Mouse (Mus musculus): ENCODE measurements around the gene Ptprk. TPM values are rescaled to one million over a fixed set of nuclear protein-coding genes. Genes with fewer than 3 reads are reported as not detected.
A peak's percentile ranks its signal among the peaks of the same experiment; 100 is the strongest.

Ptprk gene
- polyA plus RNA-seq, 1 experiment from 2014 or later: 32.6 TPM

DNA sequence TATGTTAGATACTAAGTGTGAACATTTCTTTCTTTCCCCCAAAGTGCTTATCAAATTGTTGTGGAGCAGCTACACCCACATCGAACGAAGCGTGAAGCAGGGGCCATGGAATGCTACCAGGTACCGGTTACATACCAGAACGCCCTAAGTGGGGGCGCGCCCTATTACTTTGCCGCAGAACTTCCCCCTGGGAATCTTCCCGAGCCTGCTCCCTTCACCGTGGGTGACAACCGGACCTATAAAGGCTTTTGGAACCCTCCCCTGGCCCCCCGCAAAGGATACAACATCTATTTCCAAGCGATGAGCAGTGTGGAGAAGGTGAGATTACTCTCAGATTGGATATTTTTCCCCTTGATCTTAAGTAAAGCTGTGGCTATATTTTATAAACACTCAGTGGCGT is 418.2 kb downstream of the Ptprk start:
- peak overlapping the region; percentile 71 for H3K27ac ChIP-seq
- H3K4me1 ChIP-seq (replicated peaks; ENCODE audit: control insufficient read depth, insufficient read depth, low read length): peaks cover 17% of the 10 kb centered on the region; the same call in 1 of the 2 replicates
- DNase-seq (ENCODE audit: low spot score) (no peak), ATAC-seq (ENCODE audit: low FRiP score) (peak; percentile 52)
- no peaks in the 10 kb centered on the region for H3K9me3 ChIP-seq (ENCODE audit: control insufficient read depth, low read length)
- H3K9ac ChIP-seq: peak overlapping the region; percentile 51
- no peaks in the 10 kb centered on the region for H3K36me3 ChIP-seq (replicated peaks; ENCODE audit: control insufficient read depth, insufficient read depth)
- H3K4me3 ChIP-seq (replicated peaks; ENCODE audit: low read length): peak overlapping the region; percentile 8; the same call in 1 of the 2 replicates
- H3K27me3 ChIP-seq (ENCODE audit: control insufficient read depth, insufficient read depth, low read length): no peaks in the 10 kb centered on the region
- H3K4me2 ChIP-seq (replicated peaks): peak overlapping the region; percentile 48
- 16% methylated on average over 14 of the region's 14 CpGs for WGBS

DNA sequence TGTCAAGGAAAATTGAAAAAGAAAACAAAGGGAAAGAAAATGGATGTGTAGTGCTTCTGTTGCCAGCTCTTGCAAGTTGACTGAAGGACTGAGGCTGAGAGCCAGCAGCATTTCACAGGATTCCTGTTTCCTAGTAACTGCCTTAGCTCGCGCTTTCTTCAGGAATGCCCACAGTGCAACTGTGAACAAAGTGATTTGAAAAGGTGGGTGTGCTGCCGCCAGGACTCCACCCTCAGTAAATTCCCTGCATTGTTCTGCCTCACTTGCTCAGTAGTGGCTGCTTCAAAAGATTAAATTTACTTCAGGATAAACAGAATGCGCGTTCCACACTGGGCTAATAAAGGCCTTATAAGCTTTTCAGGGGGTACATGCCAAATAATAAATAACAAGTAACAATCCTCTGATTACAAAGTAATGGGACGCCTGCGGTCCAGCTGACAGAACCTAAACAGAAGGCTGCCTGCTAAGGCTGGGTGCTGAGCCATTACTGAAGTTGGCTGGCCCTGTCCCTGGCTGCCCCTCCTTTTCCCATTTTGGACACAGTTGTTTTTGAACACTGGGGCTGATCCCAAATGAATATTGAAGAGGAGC is 418.7 kb downstream of the Ptprk start:
- no peak overlapping the region for H3K4me3 ChIP-seq (replicated peaks; ENCODE audit: low read length)
- H3K27ac ChIP-seq: peak overlapping the region; percentile 71
- H3K9ac ChIP-seq: peak overlapping the region; percentile 51

DNA sequence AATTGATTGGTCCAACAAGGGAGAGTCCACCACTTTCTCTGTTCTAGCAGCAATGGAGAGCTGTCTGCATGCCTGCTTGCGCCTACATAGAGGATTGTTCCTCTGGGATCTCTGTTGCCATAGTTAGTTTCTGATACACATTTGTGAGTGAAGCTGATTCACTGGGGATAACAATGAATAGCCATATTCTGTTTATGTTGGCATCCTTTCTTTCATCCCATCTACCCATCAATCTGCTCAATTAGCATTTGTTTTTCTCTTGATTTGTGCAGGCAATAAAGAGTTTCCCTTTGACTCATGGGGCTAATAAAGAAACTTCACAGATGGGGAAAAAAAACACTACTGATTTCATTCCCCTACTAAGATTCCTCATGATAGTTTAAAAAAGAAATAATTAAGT is 423.2 kb downstream of the Ptprk start:
- no peak overlapping the region for H3K27ac ChIP-seq
- no peaks in the 10 kb centered on the region for H3K36me3 ChIP-seq (replicated peaks; ENCODE audit: control insufficient read depth, insufficient read depth)
- no peak overlapping the region for H3K4me2 ChIP-seq (replicated peaks)
- H3K9ac ChIP-seq: no peak overlapping the region
- no peak for ATAC-seq (ENCODE audit: low FRiP score)
- peaks cover 9% of the 10 kb centered on the region; the same call in 1 of the 2 replicates for H3K4me1 ChIP-seq (replicated peaks; ENCODE audit: control insufficient read depth, insufficient read depth, low read length)
- 55% methylated on average over 1 of the region's 1 CpGs for WGBS
- DNase-seq (ENCODE audit: low spot score): no peak
- H3K9me3 ChIP-seq (ENCODE audit: control insufficient read depth, low read length): no peaks in the 10 kb centered on the region
- H3K27me3 ChIP-seq (ENCODE audit: control insufficient read depth, insufficient read depth, low read length): no peaks in the 10 kb centered on the region
- no peak overlapping the region for H3K4me3 ChIP-seq (replicated peaks; ENCODE audit: low read length)

More for the DNA sequence above, 418.7 kb downstream of the Ptprk start:
- peak overlapping the region; percentile 48 for H3K4me2 ChIP-seq (replicated peaks)
- peaks cover 17% of the 10 kb centered on the region; the same call in 1 of the 2 replicates for H3K4me1 ChIP-seq (replicated peaks; ENCODE audit: control insufficient read depth, insufficient read depth, low read length)
- DNase-seq (ENCODE audit: low spot score) (peak; percentile 68), ATAC-seq (ENCODE audit: low FRiP score) (peak; percentile 91)
- H3K9me3 ChIP-seq (ENCODE audit: control insufficient read depth, low read length): no peaks in the 10 kb centered on the region
- WGBS: 5% methylated on average over 7 of the region's 7 CpGs
- H3K36me3 ChIP-seq (replicated peaks; ENCODE audit: control insufficient read depth, insufficient read depth): no peaks in the 10 kb centered on the region
- no peaks in the 10 kb centered on the region for H3K27me3 ChIP-seq (ENCODE audit: control insufficient read depth, insufficient read depth, low read length)

DNA sequence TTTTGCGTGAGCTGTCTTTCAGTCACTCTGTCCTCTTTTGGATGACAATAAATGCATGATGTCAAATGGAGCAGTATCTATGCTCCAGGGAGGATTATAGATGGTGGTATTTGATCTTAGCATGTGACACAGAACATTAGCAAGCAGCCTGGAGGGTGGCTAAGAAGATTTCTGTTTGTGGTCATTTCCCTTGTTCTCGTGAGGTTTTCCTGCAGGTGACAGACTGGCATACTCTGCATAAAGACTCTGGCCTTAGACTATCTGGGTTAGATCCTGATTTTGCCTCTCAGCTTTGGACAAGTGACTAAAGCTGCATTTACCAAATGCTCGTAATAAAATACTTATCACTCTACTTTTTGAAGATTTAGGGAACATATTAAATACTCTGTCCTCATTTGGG is 423.9 kb downstream of the Ptprk start:
- WGBS: 82% methylated on average over 3 of the region's 3 CpGs
- H3K4me3 ChIP-seq (replicated peaks; ENCODE audit: low read length): no peak overlapping the region
- H3K9ac ChIP-seq: no peak overlapping the region
- no peak for DNase-seq (ENCODE audit: low spot score)
- no peaks in the 10 kb centered on the region for H3K9me3 ChIP-seq (ENCODE audit: control insufficient read depth, low read length)
- no peak overlapping the region for H3K4me2 ChIP-seq (replicated peaks)
- H3K27me3 ChIP-seq (ENCODE audit: control insufficient read depth, insufficient read depth, low read length): no peaks in the 10 kb centered on the region
- ATAC-seq (ENCODE audit: low FRiP score): no peak
- H3K36me3 ChIP-seq (replicated peaks; ENCODE audit: control insufficient read depth, insufficient read depth): no peaks in the 10 kb centered on the region
- peaks cover 4% of the 10 kb centered on the region; the same call in 1 of the 2 replicates for H3K4me1 ChIP-seq (replicated peaks; ENCODE audit: control insufficient read depth, insufficient read depth, low read length)
- no peak overlapping the region for H3K27ac ChIP-seq

DNA sequence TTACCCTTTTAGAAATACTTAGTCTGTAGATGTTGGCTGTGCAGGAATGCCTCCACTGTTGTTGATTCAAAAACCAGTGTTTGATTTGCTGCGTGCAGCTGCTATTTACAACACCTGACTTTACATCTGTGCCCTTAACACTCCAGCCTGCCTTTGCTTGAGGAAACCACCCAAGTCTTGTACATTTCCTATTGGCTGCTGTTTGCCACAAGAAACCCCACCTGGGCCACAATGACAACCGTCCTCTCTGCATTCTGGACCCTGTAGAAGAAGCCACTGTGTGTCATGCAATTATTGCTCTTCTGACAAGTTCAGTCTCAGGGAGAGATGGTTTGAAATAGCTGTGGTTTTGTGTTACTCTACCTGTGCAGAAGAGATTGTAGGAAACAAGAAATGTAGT is 439.0 kb downstream of the Ptprk start:
- H3K27me3 ChIP-seq (ENCODE audit: control insufficient read depth, insufficient read depth, low read length): no peaks in the 10 kb centered on the region
- 86% methylated on average over 2 of the region's 2 CpGs for WGBS
- H3K27ac ChIP-seq: no peak overlapping the region
- no peak overlapping the region for H3K4me2 ChIP-seq (replicated peaks)
- no peaks in the 10 kb centered on the region for H3K36me3 ChIP-seq (replicated peaks; ENCODE audit: control insufficient read depth, insufficient read depth)
- H3K9me3 ChIP-seq (ENCODE audit: control insufficient read depth, low read length): no peaks in the 10 kb centered on the region
- H3K9ac ChIP-seq: no peak overlapping the region
- DNase-seq (ENCODE audit: low spot score) (no peak), ATAC-seq (ENCODE audit: low FRiP score) (no peak)
- H3K4me3 ChIP-seq (replicated peaks; ENCODE audit: low read length): no peak overlapping the region
- H3K4me1 ChIP-seq (replicated peaks; ENCODE audit: control insufficient read depth, insufficient read depth, low read length): no peaks in the 10 kb centered on the region

DNA sequence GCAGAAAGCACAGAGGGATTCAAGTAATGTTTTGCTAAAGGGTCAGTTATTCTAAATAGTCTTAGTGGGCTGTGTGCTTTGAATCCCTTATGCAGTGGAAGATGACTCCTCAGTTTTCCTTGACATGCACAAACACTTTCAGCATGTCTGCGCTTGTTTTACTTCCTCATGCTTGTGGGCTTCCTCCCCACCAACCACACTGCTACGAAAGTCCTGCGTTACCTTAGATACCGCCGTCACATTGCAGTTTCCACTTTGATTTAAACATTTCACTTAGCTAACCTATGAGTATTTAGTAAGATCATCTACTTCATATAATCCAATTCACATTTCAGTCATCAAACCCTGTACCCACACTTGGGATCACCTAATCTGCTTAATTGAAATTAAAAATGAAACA is 441.5 kb downstream of the Ptprk start:
- ATAC-seq (ENCODE audit: low FRiP score): no peak
- H3K4me3 ChIP-seq (replicated peaks; ENCODE audit: low read length): no peak overlapping the region
- WGBS: 95% methylated on average over 5 of the region's 5 CpGs

DNA sequence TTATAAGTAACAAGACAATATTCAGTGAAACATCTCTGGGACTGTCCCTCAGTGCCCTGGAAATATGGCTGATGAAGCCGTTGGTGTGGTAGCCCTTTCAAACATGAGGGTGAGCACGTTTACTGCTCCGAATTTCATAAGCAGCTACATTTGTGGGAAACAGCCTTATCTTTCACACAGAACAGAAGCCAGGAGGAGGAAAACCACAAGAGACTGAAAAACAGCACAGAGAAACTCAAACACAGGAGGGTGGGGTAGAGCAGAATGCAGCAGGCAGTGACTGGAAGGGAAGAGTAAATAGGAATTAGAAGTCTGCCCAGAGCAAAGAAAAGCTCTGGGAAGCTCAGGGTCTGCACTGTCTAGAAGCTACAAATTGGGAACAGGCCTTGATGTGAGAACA is 443.7 kb downstream of the Ptprk start:
- Histone ChIP-seq H3K9me3 (ENCODE audit: control insufficient read depth, low read length) (no peaks in the 10 kb centered on the region), H3K27ac (no peak overlapping the region), H3K4me3 (replicated peaks; ENCODE audit: low read length) (no peak overlapping the region), H3K27me3 (ENCODE audit: control insufficient read depth, insufficient read depth, low read length) (no peaks in the 10 kb centered on the region), H3K36me3 (replicated peaks; ENCODE audit: control insufficient read depth, insufficient read depth) (no peaks in the 10 kb centered on the region), H3K9ac (no peak overlapping the region), H3K4me2 (replicated peaks) (no peak overlapping the region), H3K4me1 (replicated peaks; ENCODE audit: control insufficient read depth, insufficient read depth, low read length) (no peaks in the 10 kb centered on the region)
- ATAC-seq (ENCODE audit: low FRiP score) (no peak), DNase-seq (ENCODE audit: low spot score) (no peak)
- 92% methylated on average over 3 of the region's 3 CpGs for WGBS

More for the DNA sequence above, 441.5 kb downstream of the Ptprk start:
- Histone ChIP-seq H3K9ac (no peak overlapping the region), H3K4me2 (replicated peaks) (no peak overlapping the region), H3K27ac (no peak overlapping the region), H3K4me1 (replicated peaks; ENCODE audit: control insufficient read depth, insufficient read depth, low read length) (no peaks in the 10 kb centered on the region), H3K27me3 (ENCODE audit: control insufficient read depth, insufficient read depth, low read length) (no peaks in the 10 kb centered on the region), H3K9me3 (ENCODE audit: control insufficient read depth, low read length) (no peaks in the 10 kb centered on the region), H3K36me3 (replicated peaks; ENCODE audit: control insufficient read depth, insufficient read depth) (no peaks in the 10 kb centered on the region)
- DNase-seq (ENCODE audit: low spot score): no peak

DNA sequence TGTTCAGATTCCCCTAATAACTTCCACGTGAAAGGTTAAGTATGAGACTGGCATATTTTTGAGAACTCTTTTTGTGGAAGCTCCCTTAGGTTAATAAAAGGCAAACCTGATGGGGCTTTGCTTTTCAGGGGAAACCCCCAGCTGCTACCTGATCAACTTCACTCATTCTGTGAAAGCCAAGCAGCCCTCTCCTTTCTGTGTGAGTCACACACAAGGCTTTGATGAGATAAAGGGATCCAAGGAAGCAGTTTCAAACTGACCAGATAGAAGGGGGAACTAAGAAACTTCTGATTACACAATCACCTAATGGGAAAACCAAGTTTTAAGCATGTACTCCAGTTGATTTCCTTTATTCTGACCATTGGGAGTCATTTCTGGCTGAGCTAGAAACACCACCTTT is 445.2 kb downstream of the Ptprk start:
- H3K4me1 ChIP-seq (replicated peaks; ENCODE audit: control insufficient read depth, insufficient read depth, low read length): no peaks in the 10 kb centered on the region
- no peak for DNase-seq (ENCODE audit: low spot score)
- 78% methylated on average over 1 of the region's 1 CpGs for WGBS
- H3K9ac ChIP-seq: no peak overlapping the region
- H3K27me3 ChIP-seq (ENCODE audit: control insufficient read depth, insufficient read depth, low read length): no peaks in the 10 kb centered on the region
- no peak overlapping the region for H3K4me3 ChIP-seq (replicated peaks; ENCODE audit: low read length)
- ATAC-seq (ENCODE audit: low FRiP score): no peak
- no peak overlapping the region for H3K4me2 ChIP-seq (replicated peaks)
- H3K27ac ChIP-seq: no peak overlapping the region
- H3K36me3 ChIP-seq (replicated peaks; ENCODE audit: control insufficient read depth, insufficient read depth): no peaks in the 10 kb centered on the region
- no peaks in the 10 kb centered on the region for H3K9me3 ChIP-seq (ENCODE audit: control insufficient read depth, low read length)

DNA sequence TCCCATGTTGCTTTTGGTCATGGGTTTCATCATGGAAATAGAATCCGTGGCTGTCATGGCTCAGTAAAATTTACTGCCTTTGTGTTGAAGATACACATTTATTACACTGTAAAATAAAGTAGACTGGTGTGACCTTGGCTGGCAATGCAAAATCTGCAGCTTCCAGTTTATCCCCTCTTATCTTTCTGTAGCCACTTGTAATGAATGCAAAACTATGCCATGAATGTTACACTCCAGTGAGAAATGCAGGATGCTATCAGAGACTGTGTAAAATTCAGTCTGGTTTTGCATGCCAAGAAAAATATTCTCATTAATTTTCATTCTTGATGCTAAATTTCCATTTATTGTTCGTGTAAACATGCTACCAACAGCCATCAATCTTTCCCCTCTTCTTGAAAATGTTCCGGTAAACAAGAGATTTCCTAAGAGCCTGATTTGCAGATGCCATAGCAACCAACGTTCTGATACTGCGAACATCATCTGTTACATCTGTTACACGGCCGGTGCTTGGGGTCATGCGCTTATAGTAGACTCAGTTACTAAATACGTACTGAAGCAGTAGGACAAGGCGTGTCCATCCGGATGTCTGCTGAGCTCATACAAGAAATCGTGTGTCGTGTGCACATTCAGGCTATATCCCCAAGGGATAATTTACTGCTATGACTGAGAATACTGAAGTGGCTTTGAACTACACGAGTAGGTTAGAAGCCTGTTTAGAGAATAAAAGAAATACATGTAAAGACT is 449.5 kb downstream of the Ptprk start:
- ATAC-seq (ENCODE audit: low FRiP score) (peak; percentile 48; the same call in 1 of the 2 replicates), DNase-seq (ENCODE audit: low spot score) (peak; percentile 57)
- no peak overlapping the region for H3K4me3 ChIP-seq (replicated peaks; ENCODE audit: low read length)
- WGBS: 58% methylated on average over 14 of the region's 14 CpGs
- H3K9me3 ChIP-seq (ENCODE audit: control insufficient read depth, low read length): no peaks in the 10 kb centered on the region
- H3K9ac ChIP-seq: no peak overlapping the region
- no peaks in the 10 kb centered on the region for H3K36me3 ChIP-seq (replicated peaks; ENCODE audit: control insufficient read depth, insufficient read depth)
- no peak overlapping the region for H3K27ac ChIP-seq
- H3K4me2 ChIP-seq (replicated peaks): no peak overlapping the region
- no peaks in the 10 kb centered on the region for H3K27me3 ChIP-seq (ENCODE audit: control insufficient read depth, insufficient read depth, low read length)
- no peaks in the 10 kb centered on the region for H3K4me1 ChIP-seq (replicated peaks; ENCODE audit: control insufficient read depth, insufficient read depth, low read length)

All from hindbrain, embryonic 14.5 days (tissue).